Mouse (Mus musculus) layer of hippocampus, adult 9-10 months (tissue): Measurements from ENCODE around the gene Snd1.

Source experiments
- DNase-seq: peaks from one replicate; pipeline ENCODE4 v3.0.0; 2022; ENCODE audit warnings: low spot score

Gene Snd1

GRCm38 (mm10) chr6:28978881-28979280 is 503.9 kb downstream of the Snd1 start:
- DNase-seq = no peak

GRCm38 (mm10) chr6:28979586-28979985 is 504.6 kb downstream of the Snd1 start:
- no peak for DNase-seq

- DNase-seq = no peak
These were observed 505.3 kb downstream of the Snd1 start for GRCm38 (mm10) chr6:28980219-28980618.

- DNase-seq = no peak
These were observed 506.0 kb downstream of the Snd1 start for GRCm38 (mm10) chr6:28980750-28981584.

- no peak for DNase-seq
These were observed 506.6 kb downstream of the Snd1 start for GRCm38 (mm10) chr6:28981585-28981948.

GRCm38 (mm10) chr6:28981966-28982701 is 507.2 kb downstream of the Snd1 start:
- no peak for DNase-seq

GRCm38 (mm10) chr6:28982817-28983216 is 507.9 kb downstream of the Snd1 start:
- DNase-seq = no peak
